ENCODE assay signal across 8 mouse cellular contexts in the genomic region with DNA sequence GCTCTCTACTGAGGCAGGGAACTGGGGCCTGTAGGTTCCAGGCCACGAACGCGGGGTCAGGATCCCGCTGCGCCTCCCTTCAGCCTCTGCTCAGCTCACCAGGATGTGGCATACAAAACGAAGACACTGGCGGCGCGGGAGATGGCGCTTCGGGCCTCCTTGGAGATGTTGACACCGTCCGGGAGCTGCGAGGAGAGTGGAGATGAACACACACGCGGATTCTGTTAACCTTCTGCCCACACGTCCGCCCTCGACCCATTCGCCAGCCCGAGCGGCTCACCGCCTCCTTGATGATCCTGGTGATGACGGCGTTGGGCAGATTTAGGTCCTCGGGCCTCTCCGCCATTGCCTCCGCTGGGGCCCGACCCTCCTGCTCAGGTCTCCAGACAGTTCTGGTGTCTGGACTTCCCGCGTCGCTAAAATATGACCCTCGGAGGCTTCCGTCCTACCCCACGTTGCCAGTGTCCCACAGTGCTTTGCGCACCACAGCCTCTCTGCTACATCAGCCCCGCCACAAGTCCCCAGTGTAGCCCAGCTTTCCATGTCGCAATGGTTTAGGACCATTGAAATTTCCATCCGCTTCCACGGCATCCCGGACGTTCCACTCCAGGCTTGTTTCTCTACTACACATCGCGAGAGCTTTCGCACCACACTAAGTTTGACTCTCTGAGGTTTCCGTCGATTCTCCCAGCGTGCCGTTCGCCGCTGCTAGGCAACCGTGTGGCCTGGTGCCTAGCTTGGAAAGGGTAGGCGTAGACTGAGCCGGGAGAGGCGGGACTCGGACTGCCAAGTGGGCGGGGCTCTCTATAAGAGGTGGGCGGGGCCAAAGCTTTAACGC. TPM values are rescaled to one million over a fixed set of nuclear protein-coding genes. Genes with fewer than 3 reads are reported as not detected.
DNase-seq lines count a peak whose midpoint lies in the region; ATAC-seq and TF ChIP-seq lines count a peak whose summit lies in the region.

A gene (minus strand): TSS at position 418 of the 838 bp plus-strand sequence.
A gene (plus strand): TSS at position 719 of the 838 bp plus-strand sequence.

- DNase-seq in gastrocnemius, postnatal 10 days, result peak; percentile 99
- peak; percentile 99 for DNase-seq in induced T-regulatory cell, adult 2 months (ENCODE audit: low read depth)
- DNase-seq in left cerebral cortex, adult 9 months (ENCODE audit: low spot score in 2 of 2), result peak; percentile 93 to 97
- DNase-seq in right cerebral cortex, postnatal 14 days, result peak; percentile 97
- DNase-seq in urinary bladder, postnatal 36 days (ENCODE audit: low spot score in 2 of 2), result peak; percentile 94 to 97

- TF ChIP-seq POLR2A in cortical plate, adult 2 months (IDR thresholded peaks at IDR 0.05; ENCODE audit: extremely low read depth, insufficient read depth, low read length), result 0 out of 2 replicates have a peak, but pooled peaks have one; percentile 17

- peak; percentile 96 for ATAC-seq in activated CD4-positive, CD25-positive, alpha-beta regulatory T cell, adult 4 months
- peak; percentile 91 for ATAC-seq in megakaryocyte progenitor cell, adult 5-6 weeks (replicated peaks; ENCODE audit: poor library complexity)

- peak within 1 kb of the TSS; percentile 73 for H3K4me3 ChIP-seq in cortical plate, adult 2 months (ENCODE audit: insufficient read depth, low read length)

- no peak for TF ChIP-seq CTCF in cortical plate, adult 2 months (IDR thresholded peaks at IDR 0.05; ENCODE audit: extremely low read depth, insufficient read depth, low read length)

- peaks cover 3% of the 10 kb centered on the region; the same call in 1 of the 2 replicates for H3K4me1 ChIP-seq in cortical plate, adult 2 months (ENCODE audit: control insufficient read depth, insufficient read depth, low read length)

- H3K27ac ChIP-seq in cortical plate, adult 2 months (ENCODE audit: insufficient read depth, low read length), result peak within 1 kb of the TSS; percentile 99

RNA-seq across cellular contexts. Expression of the first gene that starts in this region (rescaled TPM):
- polyA plus RNA-seq in activated CD4-positive, CD25-positive, alpha-beta regulatory T cell, adult 4 months (2017; shearing (Covaris generic)), result 10 to 100 TPM; 31.6 to 33.3 TPM
- 26.0 TPM in 2 replicates for polyA plus RNA-seq in cortical plate, adult 2 months (2012; rRNA removed)
- 10 to 100 TPM; 20.9 to 21.8 TPM for total RNA-seq in gastrocnemius, postnatal 10 days (2021)
- total RNA-seq in megakaryocyte progenitor cell, adult 5-6 weeks (2015), result 56.8 and 60.9 TPM in 2 replicates
- total RNA-seq in megakaryocyte progenitor cell, adult 5-6 weeks (2017), result 80.7 TPM in 2 replicates

RNA-seq across cellular contexts. Expression of the second gene that starts in this region (rescaled TPM):
- polyA plus RNA-seq in activated CD4-positive, CD25-positive, alpha-beta regulatory T cell, adult 4 months (2017; shearing (Covaris generic)), result under 1 TPM; 0.25 to 0.62 TPM
- 0.11 and 0.25 TPM in 2 replicates for polyA plus RNA-seq in cortical plate, adult 2 months (2012; rRNA removed)
- total RNA-seq in gastrocnemius, postnatal 10 days (2021), result under 1 TPM; 0.18 to 0.26 TPM
- total RNA-seq in megakaryocyte progenitor cell, adult 5-6 weeks (2015), result 0.27 TPM in 1 of 2 replicates, not detected in the other
- total RNA-seq in megakaryocyte progenitor cell, adult 5-6 weeks (2017), result 0.08 and 1.4 TPM in 2 replicates

Comparison
In these comparisons a context has a peak if more than half of its experiments do, and no peak if none do; other contexts are left out.
1. Peak in every context shown above with its lines: DNase-seq, ATAC-seq, H3K4me3 ChIP-seq and H3K27ac ChIP-seq.